Mouse (Mus musculus) embryonic facial prominence, embryonic 15.5 days (tissue): ENCODE results near the gene Pkdrej. TPM values are rescaled to one million over a fixed set of nuclear protein-coding genes. Genes with fewer than 3 reads are reported as not detected.
"Not testable (repeated sequence)": the region's sequence is repeated elsewhere in the genome, so short reads cannot be mapped to it uniquely, and the experiment has no call there.

Experiments used
- ATAC-seq: fragments of 200-750 bp; cut with Nextera tagmentation; 2 replicates; pipeline ENCODE4 v1.8.0; 2017; ENCODE audit warnings: low read depth, moderate TSS enrichment; ENCODE audit not compliant: insufficient number of reproducible peaks, low FRiP score, low TSS enrichment
- H3K27ac ChIP-seq: fragments of 300-500 bp; sonication (generic); replicated peaks from 2 replicates; pipeline ENCODE4 v1.5.1; 2015; ENCODE audit warnings: mild to moderate bottlenecking, inconsistent platforms
- H3K27me3 ChIP-seq: fragments of 300-500 bp; sonication (generic); 2 replicates; pipeline ENCODE4 v1.6.1; 2015; ENCODE audit warnings: inconsistent platforms
- H3K36me3 ChIP-seq: fragments of 300-500 bp; sonication (generic); 2 replicates; pipeline ENCODE4 v1.6.1; 2015; ENCODE audit warnings: mild to moderate bottlenecking, inconsistent platforms
- H3K4me1 ChIP-seq: fragments of 300-500 bp; sonication (generic); 2 replicates; pipeline ENCODE4 v1.6.1; 2015; ENCODE audit warnings: inconsistent platforms
- H3K4me2 ChIP-seq: fragments of 300-500 bp; sonication (generic); replicated peaks from 2 replicates; pipeline ENCODE4 v1.6.1; 2015; ENCODE audit warnings: mild to moderate bottlenecking, inconsistent platforms
- H3K4me3 ChIP-seq: fragments of 300-500 bp; sonication (generic); replicated peaks from 2 replicates; pipeline ENCODE4 v1.5.1; 2015; ENCODE audit warnings: mild to moderate bottlenecking, inconsistent platforms
- H3K9ac ChIP-seq: fragments of 300-500 bp; sonication (generic); 2 replicates; pipeline ENCODE4 v1.6.1; 2015; ENCODE audit warnings: inconsistent platforms
- H3K9me3 ChIP-seq: fragments of 300-500 bp; sonication (generic); replicated peaks from 2 replicates; pipeline ENCODE4 v1.6.1; 2016; ENCODE audit warnings: inconsistent platforms
- WGBS: fragments of 180-500 bp; shearing (Covaris S2); methylation state at CpG from one replicate; pipeline ENCODE4 v1.1.7; 2015; 5-methylcytosine and 5-hydroxymethylcytosine counted together
- polyA plus RNA-seq: library from polyadenylated mRNA; unstranded; fragments of >200 nt; fragmentation: Nextera tagmentation; extraction: Ambion mirVana; gene quantifications from 2 replicates; pipeline ENCODE4 v1.2.1, GENCODE M21; 2015

Gene Pkdrej
- polyA plus RNA-seq = 0.29 and 0.31 TPM in 2 replicates

DNA sequence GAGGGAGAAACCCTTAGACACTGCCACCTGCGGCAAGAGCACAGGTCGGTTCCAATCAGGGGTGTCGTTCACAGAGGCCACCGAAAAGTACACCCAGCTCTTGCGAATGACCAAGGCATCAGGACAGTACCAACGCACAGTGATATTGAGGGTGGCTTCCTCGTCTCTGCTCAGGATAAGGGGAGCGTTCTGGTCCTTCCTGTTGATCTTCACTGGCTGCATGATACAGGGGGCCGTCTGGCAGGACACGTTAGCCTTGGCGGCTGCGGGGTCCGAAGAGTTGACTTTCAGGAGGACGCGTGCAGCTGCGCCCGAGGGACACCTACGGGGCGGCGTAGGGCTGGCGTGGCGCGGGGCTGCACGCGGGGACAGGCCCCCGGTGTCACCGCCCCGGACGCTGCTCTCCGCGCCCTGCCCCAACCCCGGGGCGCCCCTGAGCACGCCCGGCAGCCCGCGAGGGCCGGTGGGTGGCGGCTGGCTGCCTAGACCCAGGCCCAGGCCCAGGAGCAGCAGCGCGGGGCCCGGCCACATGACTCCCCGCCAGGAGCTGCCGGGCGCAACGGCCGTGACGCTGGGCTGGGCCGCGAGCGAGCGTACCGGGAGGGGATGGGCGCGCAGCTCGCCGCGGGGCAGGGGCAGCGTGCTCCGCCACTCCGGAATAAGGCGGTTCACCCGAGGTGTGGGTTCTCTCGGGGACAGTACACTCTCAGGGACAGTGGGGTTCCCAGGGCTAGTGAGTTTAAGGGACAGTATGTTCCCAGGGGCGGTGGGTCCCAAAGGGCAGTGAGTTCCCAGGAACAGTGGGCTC is at the start of gene Pkdrej:
TSS of gene Pkdrej (minus strand) at position 532 of the 808 bp plus-strand sequence.
- Histone ChIP-seq H3K27ac (no peak within 1 kb of the TSS), H3K4me2 (peak within 1 kb of the TSS; percentile 94), H3K4me1 (peaks cover 13% of the 10 kb centered on the region), H3K27me3 (peaks cover 14% of the 10 kb centered on the region; the same call in 1 of the 2 replicates), H3K9ac (peak within 1 kb of the TSS; percentile 47), H3K9me3 (0 out of 2 replicates have a peak, but pooled peaks cover 5% of the 10 kb centered on the region), H3K36me3 (no peaks in the 10 kb centered on the region), H3K4me3 (peak within 1 kb of the TSS; percentile 51)
- WGBS = 1% methylated on average over 65 of the region's 65 CpGs
- ATAC-seq = peak; percentile 70; the same call in 1 of the 2 replicates

DNA sequence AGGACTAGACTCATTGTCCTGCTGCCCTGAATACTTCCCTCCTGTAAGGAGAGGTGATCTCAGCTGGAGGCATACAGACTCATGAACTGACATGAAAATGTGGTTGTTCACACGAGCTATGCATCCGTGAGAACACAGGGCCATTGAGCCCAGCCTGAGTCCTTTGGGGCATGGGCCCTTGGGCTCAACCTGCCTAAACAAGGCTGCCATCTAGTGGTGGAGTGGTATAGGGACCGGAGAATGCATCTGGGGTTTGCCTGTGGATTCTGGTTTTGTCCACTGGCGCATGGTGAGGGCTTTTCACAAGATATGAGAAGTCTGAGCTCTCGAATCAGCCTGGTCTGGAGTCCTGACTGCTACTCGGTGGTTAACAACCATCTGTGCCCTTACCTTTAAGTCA is 46.2 kb upstream of the Pkdrej start:
- Histone ChIP-seq H3K9ac (no peak overlapping the region), H3K4me3 (no peak overlapping the region), H3K4me2 (no peak overlapping the region), H3K27me3 (no peaks in the 10 kb centered on the region), H3K36me3 (peaks cover 75% of the 10 kb centered on the region), H3K4me1 (no peaks in the 10 kb centered on the region), H3K9me3 (no peaks in the 10 kb centered on the region), H3K27ac (no peak overlapping the region)
- no peak for ATAC-seq
- WGBS = 57% methylated on average over 6 of the region's 6 CpGs

DNA sequence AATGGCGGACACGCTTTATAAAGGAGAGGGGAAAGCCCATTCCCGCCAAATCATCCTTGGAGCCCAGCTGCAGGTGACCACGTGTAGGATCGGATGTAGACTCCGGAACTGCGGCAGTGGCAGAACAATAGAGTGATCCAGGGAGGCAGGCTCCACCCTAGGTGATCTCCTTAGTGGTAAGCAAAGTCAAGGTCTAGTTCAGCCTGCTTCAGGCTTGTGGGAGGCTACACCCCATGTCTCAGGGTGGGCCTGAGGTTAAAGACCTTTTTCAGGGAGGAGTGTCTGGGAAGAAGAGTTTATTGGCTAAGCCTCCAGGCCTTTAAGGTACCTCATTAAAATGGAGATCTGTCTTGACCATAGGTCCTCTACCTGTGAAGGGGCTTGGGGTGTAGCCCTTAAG is 44.4 kb upstream of the Pkdrej start:
- WGBS = 92% methylated on average over 7 of the region's 7 CpGs
- not testable (repeated sequence) for H3K4me1 ChIP-seq, ATAC-seq

DNA sequence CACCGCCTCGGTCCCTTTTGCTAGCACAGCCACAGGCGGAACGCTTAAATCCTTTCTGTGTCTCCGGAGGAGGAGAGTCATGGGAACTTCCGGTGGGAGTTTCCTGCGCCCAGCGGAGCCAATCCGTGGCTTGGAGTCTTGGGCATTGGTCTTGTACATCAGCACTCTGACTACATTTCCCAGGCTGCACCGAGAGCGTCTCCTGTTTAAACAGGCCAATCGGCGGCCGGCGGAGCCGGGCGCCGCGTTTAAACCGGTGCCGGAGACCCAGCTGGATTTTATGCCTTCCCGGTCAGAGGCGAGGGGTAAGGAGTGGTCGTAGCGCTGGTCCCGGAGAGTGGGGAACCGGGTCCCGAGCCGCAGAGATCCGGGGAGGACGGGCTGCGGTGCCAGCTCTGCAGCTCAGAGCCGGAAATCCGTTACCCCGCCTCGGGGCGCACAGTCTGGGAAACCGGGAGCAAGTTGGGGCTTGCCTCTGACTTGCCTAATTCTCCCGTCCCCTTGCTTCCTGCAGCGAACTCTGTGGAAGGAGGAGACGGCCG is 38.0 kb upstream of the Pkdrej start, which contains the start of gene Gtse1:
TSS of gene Gtse1 (plus strand) at position 256 of the 542 bp plus-strand sequence.
- WGBS = under 1% methylated on average over 42 of the region's 42 CpGs
- no peaks in the 10 kb centered on the region for H3K9me3 ChIP-seq
- H3K27ac ChIP-seq = peak within 1 kb of the TSS; percentile 80

More for the DNA sequence above, 44.4 kb upstream of the Pkdrej start:
- H3K4me3 ChIP-seq, H3K27me3 ChIP-seq, H3K27ac ChIP-seq, H3K9ac ChIP-seq, H3K9me3 ChIP-seq, H3K4me2 ChIP-seq: not testable (repeated sequence)
- H3K36me3 ChIP-seq = peaks cover 69% of the 10 kb centered on the region

DNA sequence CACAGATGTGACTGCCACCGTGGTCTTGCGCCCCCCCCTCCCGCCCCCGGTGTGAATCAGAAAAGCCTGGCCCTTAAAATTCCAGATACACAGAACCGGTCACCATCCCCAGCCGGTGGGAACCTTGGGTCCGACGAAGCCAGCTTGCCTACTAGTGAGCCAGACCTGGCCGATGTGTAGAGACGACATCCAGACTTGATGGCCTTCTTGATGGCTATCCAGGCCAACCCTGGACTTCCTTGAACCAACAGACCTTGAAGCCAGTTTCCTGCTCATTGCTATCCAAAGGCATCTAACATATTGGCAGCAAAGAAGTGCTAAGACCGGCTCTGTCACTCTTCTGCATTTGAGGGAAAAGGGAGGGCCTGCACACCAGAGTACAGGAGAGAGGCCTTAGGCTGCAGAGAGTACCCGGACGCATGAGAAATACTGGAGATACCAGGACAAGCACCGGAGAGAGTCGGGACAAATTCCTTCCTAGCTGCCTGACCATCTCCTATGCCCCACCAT is 37.5 kb upstream of the Pkdrej start:
- H3K4me1 ChIP-seq = peaks cover 21% of the 10 kb centered on the region
- peak; percentile 15; the same call in 1 of the 2 replicates for ATAC-seq
- 7% methylated on average over 15 of the region's 15 CpGs for WGBS
- H3K36me3 ChIP-seq = peaks cover 23% of the 10 kb centered on the region
- no peaks in the 10 kb centered on the region for H3K9me3 ChIP-seq
- H3K27ac ChIP-seq = peak overlapping the region; percentile 80
- H3K4me2 ChIP-seq = peak overlapping the region; percentile 66
- H3K4me3 ChIP-seq = peak overlapping the region; percentile 81
- peak overlapping the region; percentile 72 for H3K9ac ChIP-seq
- no peaks in the 10 kb centered on the region for H3K27me3 ChIP-seq

More for the DNA sequence above, 38.0 kb upstream of the Pkdrej start, which contains the start of gene Gtse1:
- H3K36me3 ChIP-seq = peaks cover 29% of the 10 kb centered on the region
- peaks cover 21% of the 10 kb centered on the region for H3K4me1 ChIP-seq
- peak within 1 kb of the TSS; percentile 66 for H3K4me2 ChIP-seq
- H3K4me3 ChIP-seq = peak within 1 kb of the TSS; percentile 81
- H3K27me3 ChIP-seq = no peaks in the 10 kb centered on the region
- ATAC-seq = peak; percentile 96
- peak within 1 kb of the TSS; percentile 72 for H3K9ac ChIP-seq

DNA sequence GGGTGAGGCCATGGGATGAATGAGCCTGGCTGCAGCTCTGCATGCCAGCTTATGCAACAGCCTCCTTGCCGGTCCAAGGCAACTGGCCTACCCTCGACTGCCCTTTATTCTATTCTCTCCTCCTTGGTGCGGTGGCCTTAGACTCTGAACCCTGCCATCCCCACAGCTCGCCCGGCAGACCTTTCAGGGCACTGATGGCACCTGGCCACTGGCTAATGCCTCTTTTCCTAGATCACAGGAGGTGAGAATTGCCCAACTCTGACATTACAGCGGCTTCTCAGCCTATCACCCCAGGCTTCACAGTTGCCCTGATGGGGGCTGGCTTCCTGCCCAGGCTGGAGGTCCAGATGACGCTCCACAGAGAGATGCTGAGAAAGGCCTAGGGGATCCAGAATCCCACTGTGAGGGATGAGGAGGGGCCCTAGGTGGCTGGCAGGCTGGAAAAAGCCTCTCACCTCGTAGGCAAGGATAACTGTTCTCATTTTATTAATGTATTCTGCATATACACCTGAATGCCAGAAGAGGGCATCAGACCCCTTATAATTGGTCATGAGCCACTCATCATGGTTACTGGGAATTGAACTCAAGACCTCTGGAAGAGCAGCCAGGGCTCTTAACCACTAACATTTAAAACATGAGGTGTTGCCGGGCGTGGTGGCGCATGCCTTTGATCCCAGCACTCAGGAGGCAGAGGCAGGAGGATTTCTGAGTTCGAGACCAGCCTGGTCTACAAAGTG is 30.3 kb upstream of the Pkdrej start:
- H3K36me3 ChIP-seq = peaks cover 3% of the 10 kb centered on the region; the same call in 1 of the 2 replicates

DNA sequence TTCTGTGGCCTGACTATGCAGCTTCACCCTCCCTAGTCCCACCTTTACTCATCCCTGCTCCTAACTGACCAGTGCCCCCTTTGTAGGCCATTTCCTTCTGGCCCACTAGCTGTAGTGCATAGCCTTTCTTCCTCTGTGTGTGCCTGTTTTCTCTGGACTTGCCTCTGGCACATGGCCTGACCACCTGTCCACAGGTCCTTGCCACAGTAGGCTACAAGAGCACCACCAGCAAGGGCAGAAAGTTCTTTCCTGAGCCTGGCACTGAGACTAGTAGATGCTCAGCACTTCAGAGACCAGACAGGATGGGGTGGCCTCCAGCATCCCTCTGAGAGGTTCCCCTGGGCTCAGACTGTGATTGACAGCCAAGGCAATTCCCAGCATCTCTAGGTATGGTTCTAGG is 23.5 kb upstream of the Pkdrej start:
- ATAC-seq = 0 out of 2 replicates have a peak, but pooled peaks have one; percentile 5

More for the DNA sequence above, 30.3 kb upstream of the Pkdrej start:
- H3K4me1 ChIP-seq = no peaks in the 10 kb centered on the region
- no peaks in the 10 kb centered on the region for H3K9me3 ChIP-seq
- no peak for ATAC-seq
- H3K4me3 ChIP-seq = no peak overlapping the region
- H3K4me2 ChIP-seq = no peak overlapping the region
- no peaks in the 10 kb centered on the region for H3K27me3 ChIP-seq
- H3K9ac ChIP-seq = no peak overlapping the region
- WGBS = 80% methylated on average over 12 of the region's 12 CpGs
- H3K27ac ChIP-seq = no peak overlapping the region

DNA sequence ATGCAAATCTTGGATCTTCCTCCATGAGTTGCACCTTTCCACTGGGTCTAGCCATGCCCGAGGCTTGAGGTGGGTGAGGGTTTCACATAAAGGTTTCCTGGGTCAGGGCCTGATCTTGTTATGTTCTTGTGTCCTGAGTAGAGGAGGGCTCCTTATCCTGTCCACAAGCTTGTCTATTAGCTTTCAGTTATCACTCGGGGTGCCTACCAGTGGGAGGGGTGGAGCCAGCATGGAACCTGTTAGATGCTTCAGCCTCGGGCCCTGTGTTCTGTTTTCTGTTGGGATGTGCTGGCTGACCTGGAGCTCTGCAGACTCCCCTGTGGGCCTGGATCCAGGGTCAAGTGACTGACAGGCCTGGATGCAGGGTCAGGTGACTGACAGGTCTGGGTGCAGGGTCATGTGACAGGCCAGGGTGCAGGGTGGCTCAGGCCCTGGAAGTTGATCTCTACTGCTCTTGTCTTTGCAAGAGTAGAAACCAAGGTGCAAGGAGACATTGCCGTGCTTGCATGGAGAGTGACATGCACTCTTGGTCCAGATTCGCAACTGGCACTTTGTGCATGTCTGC is 20.3 kb upstream of the Pkdrej start:
- Histone ChIP-seq H3K4me1 (no peaks in the 10 kb centered on the region), H3K36me3 (no peaks in the 10 kb centered on the region; the same call in 1 of the 2 replicates), H3K4me2 (no peak overlapping the region), H3K9me3 (no peaks in the 10 kb centered on the region), H3K9ac (no peak overlapping the region), H3K27ac (no peak overlapping the region), H3K4me3 (no peak overlapping the region), H3K27me3 (no peaks in the 10 kb centered on the region)
- WGBS = 68% methylated on average over 5 of the region's 5 CpGs
- ATAC-seq = no peak

More for the DNA sequence above, 23.5 kb upstream of the Pkdrej start:
- no peak overlapping the region for H3K27ac ChIP-seq
- no peaks in the 10 kb centered on the region for H3K4me1 ChIP-seq
- no peaks in the 10 kb centered on the region for H3K9me3 ChIP-seq
- H3K4me2 ChIP-seq = no peak overlapping the region
- no peak overlapping the region for H3K4me3 ChIP-seq
- no peak overlapping the region for H3K9ac ChIP-seq
- H3K36me3 ChIP-seq = peaks cover 3% of the 10 kb centered on the region; the same call in 1 of the 2 replicates
- no peaks in the 10 kb centered on the region for H3K27me3 ChIP-seq

DNA sequence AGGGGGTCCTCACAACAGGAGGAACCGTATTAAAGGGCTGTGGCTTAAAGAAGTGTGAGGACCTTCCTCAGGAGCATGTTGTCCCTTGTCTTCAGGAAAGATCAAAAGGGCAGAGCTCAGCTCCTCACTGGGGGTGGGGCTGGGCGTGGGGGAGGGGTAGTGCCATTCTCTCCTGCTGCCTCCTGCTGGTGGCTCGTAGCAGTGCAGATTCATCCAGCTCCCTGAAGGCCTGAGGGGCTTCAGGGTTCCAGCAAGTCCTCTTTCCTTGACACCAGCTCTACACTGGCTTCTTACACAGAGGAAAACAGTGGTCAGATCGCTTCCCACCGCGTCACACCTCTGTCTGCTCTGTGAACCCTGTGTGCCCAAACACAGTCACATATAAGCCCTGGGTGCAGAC is 19.4 kb upstream of the Pkdrej start:
- H3K9ac ChIP-seq = no peak overlapping the region

DNA sequence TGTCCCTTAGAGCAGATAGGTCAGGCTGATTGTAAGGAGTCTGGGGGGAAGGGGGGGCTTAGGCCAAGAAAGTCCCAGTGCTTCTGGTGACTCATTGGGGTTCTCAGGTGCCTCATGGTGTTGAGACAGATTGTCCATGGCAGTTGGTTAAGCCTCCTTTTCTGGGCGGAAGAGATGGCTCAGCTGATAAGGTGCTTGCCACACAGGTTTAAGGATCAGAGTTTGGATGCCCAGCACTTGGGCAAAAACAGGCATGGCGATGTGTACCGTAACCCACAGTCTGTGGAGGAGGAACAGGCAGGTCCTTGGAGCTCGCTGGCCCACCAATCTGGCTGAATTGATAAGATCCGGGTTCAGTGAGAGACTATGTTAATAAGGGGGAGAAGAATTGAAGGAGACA is 15.4 kb upstream of the Pkdrej start:
- Histone ChIP-seq H3K4me2 (no peak overlapping the region), H3K27ac (no peak overlapping the region), H3K36me3 (no peaks in the 10 kb centered on the region), H3K4me1 (peaks cover 7% of the 10 kb centered on the region), H3K9ac (no peak overlapping the region), H3K4me3 (no peak overlapping the region), H3K27me3 (no peaks in the 10 kb centered on the region), H3K9me3 (no peaks in the 10 kb centered on the region)
- ATAC-seq = no peak
- WGBS = 90% methylated on average over 5 of the region's 5 CpGs

More for the DNA sequence above, 19.4 kb upstream of the Pkdrej start:
- no peak for ATAC-seq
- Histone ChIP-seq H3K4me2 (no peak overlapping the region), H3K27ac (no peak overlapping the region), H3K36me3 (no peaks in the 10 kb centered on the region; the same call in 1 of the 2 replicates), H3K9me3 (no peaks in the 10 kb centered on the region), H3K4me1 (no peaks in the 10 kb centered on the region), H3K27me3 (no peaks in the 10 kb centered on the region), H3K4me3 (no peak overlapping the region)
- 40% methylated on average over 6 of the region's 6 CpGs for WGBS
